Mouse (Mus musculus): Measurements from ENCODE around the gene Gm20388.
A peak's percentile ranks its signal among the peaks of the same experiment; 100 is the strongest.

Gene Gm20388

DNA sequence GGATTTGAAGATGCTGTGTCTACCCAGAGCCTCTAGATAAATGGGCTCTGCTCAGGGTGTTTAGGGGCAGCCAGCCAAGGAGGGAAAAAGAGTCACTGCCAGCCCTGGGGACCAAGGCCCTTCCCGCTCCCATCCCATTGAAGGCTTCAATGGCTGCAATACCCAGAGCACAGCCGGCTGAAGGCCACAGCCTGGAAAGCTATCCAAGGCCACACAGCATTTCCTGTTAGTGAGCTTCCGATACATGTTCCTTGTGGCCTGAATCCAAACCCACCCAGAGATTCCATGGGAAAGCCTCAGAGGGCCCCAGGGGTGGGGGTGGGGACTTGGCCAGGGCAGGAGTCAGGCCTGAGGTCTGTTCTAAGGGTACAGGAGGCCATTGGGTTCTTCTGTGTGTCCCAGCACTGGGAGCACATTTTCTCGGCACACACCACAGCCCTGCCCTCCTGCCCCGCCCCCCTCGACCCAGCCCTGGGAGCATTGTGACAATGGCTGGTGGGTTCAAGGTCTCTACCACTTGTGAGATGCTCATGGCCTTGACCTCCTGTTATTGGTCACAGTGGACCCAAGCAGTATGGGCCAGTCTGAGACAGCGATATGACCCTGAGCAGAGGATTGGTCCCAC is 294.2 kb downstream of the Gm20388 start:
- DNase-seq (ENCODE audit: low spot score): peak; percentile 69

GRCm38 (mm10) chr8:120205916-120206315 is 295.3 kb downstream of the Gm20388 start:
- no peak for DNase-seq (ENCODE audit: low spot score)

GRCm38 (mm10) chr8:120207364-120207763 is 296.7 kb downstream of the Gm20388 start:
- DNase-seq (ENCODE audit: low spot score): no peak

GRCm38 (mm10) chr8:120208113-120208512 is 297.5 kb downstream of the Gm20388 start:
- no peak for DNase-seq (ENCODE audit: low spot score)

DNA sequence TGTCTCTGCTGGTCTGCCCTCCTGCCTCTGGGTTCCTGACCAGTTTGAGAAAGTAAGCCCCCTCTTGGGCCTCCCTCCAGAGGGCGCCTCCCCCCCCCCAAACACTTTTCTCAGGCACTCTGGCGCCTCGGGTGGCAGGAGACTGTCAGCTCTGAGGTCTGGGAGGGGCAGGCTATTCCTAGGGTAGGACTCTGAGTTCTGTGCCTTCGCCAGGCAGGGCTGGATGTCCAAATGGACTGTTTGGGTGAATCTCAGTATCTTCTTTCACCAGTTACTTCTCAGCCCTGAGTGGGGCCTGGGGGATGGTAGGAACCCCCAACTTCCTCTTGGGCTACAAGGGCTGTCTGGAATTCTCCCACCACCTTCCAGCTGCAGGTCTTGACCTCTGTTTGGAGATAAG is 300.7 kb downstream of the Gm20388 start:
- no peak for DNase-seq (ENCODE audit: low spot score)

- no peak for DNase-seq (ENCODE audit: low spot score)
These were observed 302.0 kb downstream of the Gm20388 start for GRCm38 (mm10) chr8:120212596-120212995.

DNA sequence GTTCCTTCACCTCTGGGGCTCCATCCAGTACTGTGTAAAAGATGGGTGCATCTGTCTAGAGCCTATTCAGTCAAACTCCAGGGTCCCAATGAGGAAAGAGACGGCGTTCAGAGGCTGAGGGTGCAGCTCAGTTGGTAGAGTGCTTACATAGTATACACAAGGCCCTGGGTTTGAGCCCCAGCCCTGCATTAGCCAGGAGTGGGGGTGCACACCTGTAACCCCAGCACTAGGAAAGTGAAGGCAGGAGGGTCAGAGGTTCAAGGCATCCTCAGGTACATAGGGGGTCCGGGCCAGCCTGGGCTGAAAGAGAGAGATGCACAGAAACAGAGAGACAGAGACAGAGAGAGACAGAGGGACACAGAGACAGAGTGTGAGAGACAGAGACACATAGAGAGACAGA is 302.6 kb downstream of the Gm20388 start:
- DNase-seq (ENCODE audit: low spot score): no peak

DNA sequence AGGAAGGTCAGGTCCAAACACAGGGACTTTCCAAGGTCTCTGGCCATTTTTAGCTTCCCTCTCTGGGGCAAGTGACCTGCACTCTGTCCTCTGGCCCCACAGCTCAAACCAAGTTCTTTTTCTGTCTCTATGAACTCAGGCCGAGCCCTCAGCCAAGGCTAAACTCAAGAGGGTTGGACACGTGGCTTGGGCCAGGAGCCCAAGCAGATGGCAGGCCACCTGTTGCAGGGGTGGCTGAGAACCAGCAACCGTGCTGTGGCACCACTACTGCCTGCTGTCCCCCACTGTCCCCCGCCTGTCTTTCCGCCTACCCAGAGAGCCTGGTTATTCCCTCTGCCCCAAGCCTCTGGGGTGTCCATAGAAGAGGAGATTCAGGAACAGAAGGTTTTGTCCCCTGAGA is 303.3 kb downstream of the Gm20388 start:
- no peak for DNase-seq (ENCODE audit: low spot score)

GRCm38 (mm10) chr8:120215416-120216141 is 304.9 kb downstream of the Gm20388 start:
- DNase-seq (ENCODE audit: low spot score): no peak

GRCm38 (mm10) chr8:120216855-120217830 is 306.5 kb downstream of the Gm20388 start:
- no peak for DNase-seq (ENCODE audit: low spot score)

GRCm38 (mm10) chr8:120222548-120222947 is 311.9 kb downstream of the Gm20388 start:
- DNase-seq (ENCODE audit: low spot score): no peak

DNA sequence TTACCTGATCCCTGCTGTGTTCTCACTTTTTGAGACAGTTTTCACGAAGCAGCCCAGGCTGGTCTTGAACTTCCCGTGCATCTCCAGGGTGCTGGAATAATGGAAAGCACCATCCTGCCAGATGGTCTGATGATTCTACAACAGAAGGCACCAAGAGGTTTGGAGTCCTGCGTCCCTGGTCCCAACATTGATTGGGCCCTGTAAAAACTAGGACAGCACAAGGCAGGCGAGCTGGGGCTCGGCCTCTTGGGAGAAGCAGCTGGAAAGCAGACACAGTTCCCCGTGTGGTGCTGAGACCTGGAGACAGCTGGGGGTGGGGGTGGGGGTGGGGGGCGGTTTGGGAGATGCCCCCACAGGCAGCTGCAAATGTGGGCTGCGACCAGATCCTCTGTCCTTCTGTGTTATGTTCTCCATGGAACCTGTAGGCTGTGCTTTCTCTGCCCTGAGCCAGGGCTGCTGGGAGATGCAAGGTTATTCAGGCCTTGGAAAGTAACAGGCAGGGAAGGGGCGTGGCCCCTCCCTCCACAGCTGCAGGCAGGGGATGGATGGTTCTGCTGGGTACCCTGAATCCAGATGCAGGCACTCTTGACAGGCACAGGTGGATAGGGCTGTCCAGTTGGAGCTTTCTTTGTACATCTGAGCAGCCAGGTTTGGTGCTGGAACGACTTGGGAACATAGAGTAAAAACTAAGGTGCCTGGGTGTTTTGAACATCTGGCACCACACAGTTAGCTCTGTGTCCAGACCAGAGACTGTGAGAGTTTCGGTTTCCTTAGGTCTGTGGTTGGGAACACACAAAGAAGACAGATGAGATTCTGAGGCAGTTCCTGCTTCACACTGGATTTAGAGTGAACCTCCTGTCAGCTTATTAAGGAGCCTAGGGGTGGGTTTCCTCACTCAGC is 314.1 kb downstream of the Gm20388 start:
- no peak for DNase-seq (ENCODE audit: low spot score)

- DNase-seq (ENCODE audit: low spot score): no peak
These were observed 314.9 kb downstream of the Gm20388 start for GRCm38 (mm10) chr8:120225421-120226151.

DNA sequence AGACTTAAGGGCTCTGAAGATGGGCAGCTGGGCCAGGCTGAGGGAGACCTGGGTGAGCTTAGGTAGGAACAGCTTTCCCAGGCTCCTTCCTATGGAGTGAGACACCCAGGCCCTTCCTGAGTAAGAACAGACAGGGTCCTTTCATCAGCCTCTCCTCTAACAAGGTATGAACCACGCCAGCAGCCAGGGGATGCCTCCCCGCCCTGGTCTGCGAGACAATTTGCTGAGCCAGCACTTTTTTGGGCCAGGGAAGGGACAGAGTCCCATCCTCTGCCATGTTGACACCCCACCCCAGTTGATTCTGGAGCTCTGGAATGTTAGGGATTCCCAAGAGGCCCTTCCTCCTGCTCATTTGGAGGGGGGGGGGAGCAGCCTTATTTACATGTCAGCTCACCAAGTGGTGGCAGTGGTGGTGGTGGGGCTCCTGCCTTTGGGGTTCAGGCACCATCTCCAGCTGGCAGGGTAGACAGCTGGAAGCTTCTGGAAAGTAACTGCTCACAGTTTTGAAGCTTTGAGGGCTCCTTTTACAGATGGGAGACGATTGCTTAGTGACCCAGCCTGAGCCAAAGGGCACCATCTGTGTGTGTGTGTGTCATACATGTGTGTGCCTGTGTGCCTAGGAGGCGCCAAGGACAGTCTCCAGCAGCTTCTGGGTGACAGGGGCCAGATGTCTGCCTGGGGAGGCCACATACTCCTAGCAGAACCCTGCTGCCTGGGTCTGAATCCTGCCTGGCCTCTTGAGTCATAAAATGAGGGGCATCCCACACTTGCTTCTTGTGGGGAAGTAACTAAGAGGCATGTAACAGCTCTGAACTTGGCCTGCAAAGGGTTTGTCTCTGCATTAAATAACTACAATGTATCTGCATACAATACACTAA is 316.3 kb downstream of the Gm20388 start:
- no peak for DNase-seq (ENCODE audit: low spot score)

GRCm38 (mm10) chr8:120227578-120227876 is 316.9 kb downstream of the Gm20388 start:
- DNase-seq (ENCODE audit: low spot score): no peak

GRCm38 (mm10) chr8:120227891-120228591 is 317.4 kb downstream of the Gm20388 start, which contains the start of gene Gse1:
TSS of gene Gse1 (plus strand) at chr8:120228456.
- peak; percentile 84 for DNase-seq (ENCODE audit: low spot score)

- no peak for DNase-seq (ENCODE audit: low spot score)
These were observed 318.3 kb downstream of the Gm20388 start for GRCm38 (mm10) chr8:120228781-120229573.

DNA sequence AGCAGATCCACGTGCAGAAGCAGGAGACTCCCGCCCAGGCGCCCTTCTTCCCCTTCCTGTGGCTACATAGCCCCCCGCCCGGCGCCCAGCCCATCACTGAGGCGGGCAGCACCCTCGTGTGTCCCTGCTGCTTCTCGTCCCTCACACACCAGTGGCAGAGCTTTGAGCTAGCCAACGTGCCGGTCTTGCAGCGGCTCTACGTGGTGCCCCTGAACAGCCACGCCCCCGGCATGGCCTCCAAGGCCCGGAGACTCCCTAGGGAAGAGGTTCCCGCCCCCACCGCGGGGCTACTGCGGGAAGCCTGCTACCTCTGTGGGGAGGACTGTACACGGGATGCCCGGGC is 318.9 kb downstream of the Gm20388 start:
- DNase-seq (ENCODE audit: low spot score): peak; percentile 46

- no peak for DNase-seq (ENCODE audit: low spot score)
These were observed 319.4 kb downstream of the Gm20388 start for GRCm38 (mm10) chr8:120230081-120230480.
